Mouse (Mus musculus) layer of hippocampus, adult 9-10 months (tissue): Measurements from ENCODE around the gene Msln.
"Not testable (repeated sequence)": the region's sequence is repeated elsewhere in the genome, so short reads cannot be mapped to it uniquely, and the experiment has no call there.

Experiments used
- DNase-seq: peaks from one replicate; pipeline ENCODE4 v3.0.0; 2022; ENCODE audit warnings: low spot score

Gene Msln

DNA sequence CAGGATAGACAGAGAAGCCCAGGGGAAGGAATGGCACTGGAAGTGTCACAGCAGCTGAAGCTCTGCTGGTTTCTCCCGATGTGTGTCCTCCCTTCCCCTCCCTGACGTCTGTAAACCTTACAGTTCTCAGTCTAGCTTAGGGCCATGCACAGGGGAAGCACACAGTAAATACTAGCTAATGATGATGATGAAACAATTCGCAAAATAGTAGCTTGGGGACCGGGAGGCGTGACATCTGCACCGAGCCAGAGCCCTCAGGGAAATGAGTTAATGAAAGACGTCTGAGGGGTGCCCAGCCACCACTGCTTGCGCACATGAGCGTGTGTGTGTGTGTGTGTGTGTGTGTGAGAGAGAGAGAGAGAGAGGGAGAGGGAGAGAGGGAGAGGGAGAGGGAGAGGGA lies 15.2 kb upstream of the Msln start:
- DNase-seq = no peak

DNA sequence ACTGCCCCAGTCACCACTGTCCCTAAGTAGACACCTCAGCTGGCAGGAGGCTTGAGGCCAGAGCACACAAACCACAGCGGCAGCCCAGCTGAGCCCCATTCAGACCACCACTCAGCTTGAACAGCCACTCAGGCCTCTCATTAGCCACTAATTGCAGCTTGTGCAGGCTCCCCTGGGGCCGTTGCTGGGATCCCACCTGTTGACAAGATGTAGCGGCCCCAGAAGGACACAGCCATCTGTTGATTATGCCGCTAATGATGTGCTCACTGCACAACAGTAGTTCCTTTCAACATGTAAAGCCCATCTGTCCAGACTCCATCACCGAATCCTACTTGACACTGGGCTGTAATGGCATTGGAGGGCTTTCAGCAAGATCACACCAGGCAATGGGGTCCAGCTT lies 11.7 kb upstream of the Msln start:
- no peak for DNase-seq

GRCm38 (mm10) chr17:25762591-25762990 lies 8.4 kb upstream of the Msln start:
- DNase-seq = no peak

GRCm38 (mm10) chr17:25761561-25761970 lies 7.4 kb upstream of the Msln start:
- peak; percentile 42 for DNase-seq

DNA sequence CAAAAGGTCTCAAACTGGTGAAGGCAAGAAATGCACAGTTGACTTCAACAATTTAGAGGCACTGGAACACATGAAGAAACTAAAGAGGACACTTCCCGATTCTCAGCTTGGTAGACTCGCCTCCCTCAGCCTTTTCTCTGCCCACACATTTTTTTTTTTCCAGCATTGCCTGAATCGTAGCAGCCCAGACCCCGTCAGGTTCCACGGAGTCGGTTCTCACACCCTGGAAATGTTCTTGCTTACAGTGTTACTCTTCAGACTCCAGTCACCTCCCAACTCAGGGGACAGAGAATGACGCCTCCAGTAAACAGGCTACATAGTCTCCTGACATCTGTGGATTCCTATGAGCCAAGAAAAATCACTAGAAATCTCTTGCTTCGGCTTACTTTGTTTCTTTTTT lies 6.0 kb upstream of the Msln start:
- no peak for DNase-seq

GRCm38 (mm10) chr17:25757691-25758090 lies 3.5 kb upstream of the Msln start:
- DNase-seq = no peak

GRCm38 (mm10) chr17:25756378-25757242 lies 2.4 kb upstream of the Msln start:
- no peak for DNase-seq

DNA sequence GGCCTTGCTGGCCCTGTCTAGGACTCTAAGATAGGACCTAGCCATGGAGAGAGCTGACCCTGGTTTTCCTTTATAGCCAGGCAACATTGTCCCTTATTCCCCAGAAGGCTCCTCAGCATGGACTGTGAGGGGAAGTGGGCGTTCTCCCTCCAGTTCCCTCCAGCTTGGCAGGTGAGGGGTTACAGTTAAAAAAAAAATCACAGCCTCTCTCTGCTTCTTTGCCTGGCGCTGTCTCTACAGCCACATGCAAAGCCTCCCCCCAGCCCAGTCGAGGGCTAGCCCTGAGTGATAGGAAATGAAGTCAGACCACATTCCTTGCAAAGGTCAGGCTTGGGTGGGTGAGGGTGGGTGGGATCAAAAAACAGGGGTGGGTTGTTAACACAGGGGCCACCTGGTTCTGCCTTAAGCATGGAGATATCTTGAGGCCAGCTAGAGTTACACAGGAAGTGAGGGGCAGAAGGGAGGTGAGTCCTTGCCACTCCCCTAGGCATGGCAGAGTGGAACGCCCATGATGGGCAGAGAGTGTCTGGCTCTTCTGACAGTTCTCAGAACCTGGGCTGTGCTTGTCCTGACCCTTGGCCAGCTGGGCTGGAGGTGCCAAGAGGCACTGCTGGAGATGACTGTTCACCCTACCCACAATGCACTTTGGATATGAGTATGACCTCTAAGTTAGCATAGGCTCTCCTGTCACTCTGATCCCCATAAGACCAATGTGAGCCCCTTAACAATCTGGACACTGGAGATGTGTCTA lies 1.6 kb upstream of the Msln start:
- no peak for DNase-seq

GRCm38 (mm10) chr17:25755086-25755485 lies 908 bp upstream of the Msln start:
- DNase-seq = no peak

DNA sequence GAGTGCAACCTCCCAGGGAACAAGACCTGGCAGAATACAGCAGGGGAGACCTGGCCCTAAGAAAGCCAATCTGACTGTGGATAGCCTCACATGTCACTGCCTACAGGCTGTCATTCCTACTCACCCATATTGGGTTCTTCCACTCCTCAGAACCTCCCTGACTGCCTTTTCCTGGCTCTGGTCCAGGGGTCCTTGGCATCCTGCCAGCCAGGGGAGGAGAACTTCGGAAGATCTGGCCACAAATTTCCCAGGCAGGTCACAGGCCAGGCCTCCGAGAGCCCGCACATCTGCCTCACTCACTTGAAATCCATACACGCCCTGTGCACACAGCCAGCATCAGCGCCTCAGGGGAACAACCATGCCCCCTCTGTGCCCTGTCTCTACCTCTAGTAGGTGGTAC lies 2.7 kb downstream of the Msln start:
- no peak for DNase-seq

- no peak for DNase-seq
Measured at GRCm38 (mm10) chr17:25749314-25749713, 4.9 kb downstream of the Msln start.

DNA sequence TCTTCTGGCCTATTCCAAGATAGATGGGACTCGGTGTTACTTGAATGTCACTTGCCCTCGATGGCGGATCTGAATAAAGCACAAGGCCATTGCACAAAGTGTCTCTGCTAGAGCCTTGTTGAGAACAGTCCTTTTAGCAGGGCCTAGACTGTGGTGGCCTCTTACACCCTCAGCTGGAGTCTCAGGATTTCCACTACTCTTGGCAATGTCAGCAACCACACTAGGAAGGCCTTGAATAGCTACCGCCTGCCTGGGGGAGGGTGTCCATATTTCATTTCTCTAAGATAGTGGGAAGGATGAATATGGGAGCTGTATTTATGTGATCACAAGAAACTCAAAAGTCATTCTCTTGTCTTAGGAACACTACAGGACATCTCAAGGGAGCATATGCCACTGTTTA lies 5.9 kb downstream of the Msln start:
- DNase-seq = no peak

- DNase-seq = no peak
Measured at GRCm38 (mm10) chr17:25744311-25744710, 9.9 kb downstream of the Msln start.

DNA sequence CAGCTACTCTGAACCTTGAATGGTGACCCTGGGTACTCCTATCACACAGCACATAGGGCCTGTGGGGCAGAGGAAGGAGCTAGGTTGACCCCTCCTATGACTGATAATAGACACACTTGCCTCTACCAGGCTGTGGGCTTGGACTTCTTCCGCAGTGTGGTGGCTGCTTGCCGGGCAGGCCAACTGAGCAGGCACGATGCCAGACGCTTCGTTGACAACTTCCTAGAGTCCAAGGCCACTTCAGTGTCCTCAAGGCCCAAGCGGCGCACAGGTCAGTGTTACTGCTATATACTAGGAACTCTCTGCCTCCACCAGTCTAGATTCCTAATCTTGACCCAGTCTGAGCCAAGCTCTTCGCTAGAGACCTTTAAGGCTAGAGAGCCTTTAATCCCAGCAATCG lies 10.3 kb downstream of the Msln start:
- no peak for DNase-seq

GRCm38 (mm10) chr17:25741471-25741870 lies 12.7 kb downstream of the Msln start:
- DNase-seq = not testable (repeated sequence)

DNA sequence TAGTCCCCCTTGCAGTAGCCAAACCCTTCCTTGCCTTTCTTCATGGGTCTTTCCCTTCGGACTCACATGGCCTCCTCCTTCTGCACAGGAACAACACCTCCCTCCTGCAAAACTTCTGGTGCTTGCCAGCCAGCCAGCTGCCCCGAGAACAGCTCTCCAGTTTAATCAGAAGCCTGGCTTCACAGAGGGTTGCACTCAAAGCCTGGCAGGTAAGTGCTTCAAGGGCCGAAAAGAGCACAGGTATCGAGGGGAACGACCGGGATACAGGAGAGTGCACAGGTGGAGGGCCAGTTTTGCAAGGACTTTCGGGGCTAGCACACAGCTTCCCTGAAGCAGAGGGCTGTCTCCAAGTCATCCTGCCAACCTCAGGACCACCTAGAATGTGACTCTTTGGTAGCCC lies 15.3 kb downstream of the Msln start:
- no peak for DNase-seq

- no peak for DNase-seq
Measured at GRCm38 (mm10) chr17:25735745-25736144, 18.4 kb downstream of the Msln start, which contains the start of gene Mslnl. TSS of gene Mslnl (plus strand) at chr17:25736042.

GRCm38 (mm10) chr17:25735246-25735645 lies 18.9 kb downstream of the Msln start:
- no peak for DNase-seq

DNA sequence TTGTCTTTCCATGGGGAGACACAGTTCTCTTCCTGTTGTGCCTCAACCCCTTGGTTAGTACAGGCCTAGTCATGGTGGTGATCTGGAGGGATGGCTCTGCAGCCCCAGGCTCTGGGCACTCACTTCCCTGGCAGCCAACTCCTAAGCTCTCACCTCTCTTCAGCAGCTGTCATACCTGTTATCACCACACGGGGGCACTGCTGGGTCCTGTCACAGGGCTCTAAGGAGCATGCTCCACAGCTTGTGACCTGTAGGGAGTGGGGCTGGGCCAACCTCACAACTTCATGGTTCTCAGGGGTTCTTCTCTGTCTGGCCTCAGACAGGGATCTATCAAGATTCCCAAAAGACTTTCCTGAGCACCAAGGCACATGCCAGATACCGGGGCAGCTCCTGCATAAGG lies 22.1 kb downstream of the Msln start:
- peak; percentile 75 for DNase-seq

- DNase-seq = no peak
Measured at GRCm38 (mm10) chr17:25728009-25728270, 26.2 kb downstream of the Msln start.

DNA sequence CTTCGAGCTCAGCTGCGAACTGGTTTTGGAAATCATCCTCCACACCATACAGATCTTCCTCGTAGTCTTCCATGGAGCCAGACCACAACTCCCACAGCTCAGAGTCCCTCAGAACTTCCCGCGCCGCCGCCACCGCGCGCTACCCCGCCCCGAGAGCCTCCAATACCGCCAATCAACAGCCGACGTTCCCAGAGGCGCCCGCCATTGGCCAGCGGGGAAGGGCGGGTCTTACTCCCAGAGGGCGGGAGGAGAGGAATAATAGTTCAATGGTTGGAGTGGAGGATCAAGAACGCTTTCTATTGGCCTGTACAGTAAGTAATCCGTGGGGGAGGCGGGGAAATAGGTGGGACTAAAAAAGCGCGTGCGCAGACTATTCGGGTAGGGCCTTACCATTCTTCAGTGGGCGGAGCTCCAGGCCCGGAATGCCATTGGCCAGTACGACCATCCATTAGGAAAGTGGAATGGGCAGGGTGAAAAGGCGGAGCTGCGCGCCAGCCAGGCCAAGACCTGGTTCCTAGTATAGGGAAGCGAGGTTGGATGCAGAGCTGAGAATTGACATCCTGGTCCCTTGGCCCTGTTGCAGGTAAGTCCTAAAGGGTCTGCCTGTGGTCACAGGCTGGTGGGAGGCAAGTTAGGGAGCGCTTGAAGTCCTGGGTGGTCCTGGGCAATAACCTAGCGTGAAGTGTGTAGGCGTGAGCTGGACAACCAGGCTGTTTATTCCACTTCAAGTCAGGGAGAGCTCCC lies 26.7 kb downstream of the Msln start, which contains the start of the genes Chtf18 and Rpusd1:
Gene Chtf18 (minus strand): TSS at position 155 of the 744 bp plus-strand sequence.
Gene Rpusd1 (plus strand): TSS at position 406 of the 744 bp plus-strand sequence.
- peak; percentile 99 for DNase-seq

DNA sequence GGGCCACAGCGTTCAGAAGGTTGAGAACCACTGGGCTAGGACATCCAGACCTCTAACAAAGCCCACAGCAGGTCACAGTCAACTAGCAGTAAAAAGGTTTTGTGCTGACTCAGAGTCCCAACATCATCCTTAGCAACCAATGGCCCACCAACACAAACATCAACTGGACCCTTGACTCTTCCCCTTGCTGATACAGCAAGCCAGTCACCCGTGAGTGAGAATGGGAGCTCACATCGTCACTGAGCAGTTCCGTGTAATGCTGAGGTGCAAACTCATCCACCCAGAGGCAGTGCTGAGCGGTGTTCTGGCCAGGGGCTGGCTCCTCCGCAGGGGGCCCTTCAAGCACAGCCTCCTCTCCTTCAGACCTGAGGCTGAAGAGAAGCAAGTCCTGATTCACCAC lies 28.9 kb downstream of the Msln start:
- DNase-seq = no peak

DNA sequence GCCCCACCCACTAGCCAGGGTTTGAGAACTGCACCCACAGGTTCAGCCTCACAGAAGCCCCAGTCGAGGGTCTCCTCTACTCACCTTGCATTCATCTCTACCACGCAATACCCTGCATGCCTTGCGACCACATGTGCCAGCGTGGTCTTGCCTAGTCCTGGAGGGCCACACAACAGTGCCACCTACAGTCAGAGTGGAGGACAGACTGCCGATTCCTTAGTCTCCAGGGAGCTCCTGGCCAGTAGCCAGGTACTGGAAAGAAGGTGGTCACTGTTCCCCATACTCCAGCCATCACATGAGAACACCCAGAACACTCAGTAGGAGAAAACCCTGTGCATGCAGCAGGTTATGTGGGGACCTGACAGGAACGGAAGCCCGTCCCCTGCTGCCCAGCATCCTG lies 30.3 kb downstream of the Msln start:
- DNase-seq = no peak
